Mouse (Mus musculus) thymus, adult 2 months (tissue): Measurements from ENCODE around the gene Fam160a2.

Experiments used
- CTCF ChIP-seq: fragments of 200-500 bp; IDR thresholded peaks from 2 replicates; pipeline ENCODE4 v1.5.1; 2012; ENCODE audit warnings: mild to moderate bottlenecking, control low read depth, low read length, moderate library complexity, borderline replicate concordance; ENCODE audit not compliant: control insufficient read depth, poor library complexity, insufficient read depth; ENCODE audit errors: extremely low read depth
- POLR2A ChIP-seq: fragments of 200-500 bp; IDR thresholded peaks from 2 replicates; pipeline ENCODE4 v1.6.1; 2012; ENCODE audit warnings: mild to moderate bottlenecking, low read length, control low read depth, moderate library complexity; ENCODE audit not compliant: control insufficient read depth, poor library complexity, insufficient read depth; ENCODE audit errors: extremely low read depth

DNA sequence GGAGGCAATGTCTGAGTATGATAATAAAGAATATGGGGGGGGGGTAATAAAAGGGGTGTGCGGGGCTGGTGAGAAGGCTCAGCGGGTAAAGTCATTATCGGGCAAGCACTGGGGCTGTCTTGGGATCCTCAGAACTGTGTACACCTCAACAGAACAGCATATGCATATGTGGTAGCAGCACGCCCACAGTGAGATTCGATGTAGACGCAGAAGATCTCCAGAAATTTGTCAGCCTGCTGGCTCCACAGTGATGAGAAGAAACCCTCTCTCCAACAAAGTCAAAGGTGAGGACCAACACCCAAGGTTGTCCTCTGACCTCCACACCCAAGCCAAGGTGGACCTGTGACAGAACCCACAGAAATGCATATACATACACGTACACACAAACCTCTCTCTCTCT lies 16.7 kb upstream of the Fam160a2 start:
- TF ChIP-seq POLR2A (no peak), CTCF (no peak)
